Mouse (Mus musculus) heart, adult 8-10 months (tissue): ENCODE data around the gene Swi5. TPM values are rescaled to one million over a fixed set of nuclear protein-coding genes. Genes with fewer than 3 reads are reported as not detected.
A peak's percentile ranks its signal among the peaks of the same experiment; 100 is the strongest.

ENCODE experiments used
- DNase-seq: peaks from one replicate; pipeline ENCODE4 v3.0.0; 2022; ENCODE audit warnings: low spot score
- total RNA-seq, 4 experiments: library from RNA; stranded (reverse); gene quantifications; 2 replicates each; pipeline ENCODE4 v1.2.4; 2022

The Swi5 gene
- total RNA-seq, 4 experiments from 2014 or later = 221 to 257 (median 231) TPM

DNA sequence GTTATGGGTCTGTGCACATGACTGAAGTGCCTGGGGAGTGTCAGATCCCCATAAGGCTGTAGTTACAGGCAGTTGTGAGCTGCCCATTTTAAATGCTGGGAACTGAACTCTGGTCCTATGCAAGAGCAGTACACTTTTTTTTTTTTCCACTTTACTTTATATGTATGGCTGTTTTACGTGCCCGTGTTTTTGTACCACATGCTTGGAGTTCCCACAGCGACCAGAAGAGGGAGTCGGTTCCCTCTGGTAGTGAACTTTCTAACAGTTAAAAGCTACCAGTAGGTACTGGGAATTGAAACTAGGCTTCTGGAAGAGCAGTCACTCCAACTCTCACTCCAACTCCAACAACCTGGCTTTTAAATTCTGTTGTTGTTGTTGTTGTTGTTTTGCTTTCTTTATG lies 27.2 kb downstream of the Swi5 start:
- DNase-seq = peak; percentile 28

DNA sequence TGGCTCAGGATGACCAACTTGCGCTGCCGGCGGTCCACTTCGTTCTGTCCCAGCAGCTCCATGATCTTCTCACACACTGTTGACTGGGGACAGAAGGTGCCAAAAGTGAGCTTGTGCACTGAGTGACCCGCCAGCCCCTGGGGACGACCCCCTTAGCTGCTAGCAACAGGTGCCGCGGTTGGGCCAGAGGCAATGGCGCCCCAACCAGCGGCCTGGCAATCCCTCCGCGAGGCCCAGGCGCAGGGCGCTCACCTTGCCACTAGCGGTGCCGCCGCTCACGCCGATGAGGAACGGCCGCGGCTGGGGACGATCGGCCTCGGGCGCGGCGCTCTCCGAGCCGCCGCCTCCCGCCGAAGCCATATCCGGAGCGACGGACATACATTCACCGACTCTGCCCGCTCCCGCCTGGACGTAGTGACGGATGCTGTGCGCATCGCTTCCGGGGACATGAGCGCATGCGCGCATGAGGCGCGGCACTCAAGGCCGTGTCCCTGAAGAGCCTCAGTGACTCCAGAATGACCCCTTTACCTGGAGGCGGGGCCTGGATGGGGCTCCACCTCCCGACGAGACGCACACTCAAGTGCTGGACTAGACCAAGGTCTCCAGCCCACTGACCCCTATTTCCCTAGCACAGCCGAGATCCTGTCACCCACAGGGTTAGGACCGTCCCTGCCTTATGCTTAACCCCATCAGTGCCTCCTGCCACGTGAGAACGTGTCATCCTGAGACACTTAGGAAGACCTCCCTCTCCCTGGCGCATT lies 28.0 kb downstream of the Swi5 start, which contains the start of gene Uck1:
TSS of gene Uck1 (minus strand) at position 503 of the 761 bp plus-strand sequence.
- DNase-seq = peak; percentile 88

DNA sequence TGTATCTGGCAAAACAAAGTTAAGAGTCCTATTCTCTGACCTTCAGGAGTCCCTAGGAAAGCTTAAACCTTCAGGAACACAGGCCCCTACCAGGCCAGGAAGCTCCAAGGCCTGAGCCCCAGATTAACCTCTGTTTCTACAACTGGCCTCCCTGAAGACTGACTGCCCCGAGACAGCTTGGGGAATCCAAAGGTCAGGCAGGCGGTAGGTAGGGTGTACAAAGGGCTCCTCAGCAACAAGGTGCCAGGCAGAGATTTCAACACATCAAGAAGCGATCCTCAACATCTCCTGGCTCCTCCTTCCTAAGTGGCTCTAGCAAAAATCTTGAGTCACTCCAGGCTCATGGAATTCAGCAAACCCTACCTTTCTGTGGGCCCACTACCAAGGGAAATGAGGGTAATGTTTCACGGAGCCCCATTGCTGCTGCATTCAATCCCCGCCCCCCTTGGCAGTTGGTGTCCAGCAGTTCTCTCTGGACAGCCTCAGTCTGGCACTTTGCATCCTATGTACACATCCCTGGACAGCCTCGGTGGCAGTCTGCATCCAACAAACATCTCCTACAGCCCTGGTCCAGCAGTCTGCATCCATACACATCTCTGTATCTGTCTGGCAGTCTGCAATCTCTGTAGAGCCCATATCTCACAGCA lies 28.9 kb downstream of the Swi5 start:
- DNase-seq = no peak

DNA sequence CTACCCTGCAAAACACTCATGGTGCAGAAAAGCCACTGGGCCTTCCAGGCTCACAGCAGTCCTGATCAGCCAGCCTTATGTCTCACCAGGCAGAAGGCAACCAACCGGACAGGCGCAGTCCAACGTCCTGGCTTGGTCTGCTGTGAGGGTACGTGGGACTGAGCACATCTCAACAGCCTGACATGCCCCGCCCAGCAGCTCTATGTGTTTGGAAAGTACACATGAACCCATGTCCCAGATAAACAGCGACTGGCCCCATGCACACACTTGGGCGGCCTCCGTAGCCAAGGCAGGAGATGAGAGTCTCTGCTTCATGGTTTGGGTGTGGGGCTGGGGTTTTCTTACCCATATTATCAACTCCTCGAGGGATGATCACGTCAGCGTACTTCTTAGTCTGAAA lies 31.6 kb downstream of the Swi5 start:
- no peak for DNase-seq

DNA sequence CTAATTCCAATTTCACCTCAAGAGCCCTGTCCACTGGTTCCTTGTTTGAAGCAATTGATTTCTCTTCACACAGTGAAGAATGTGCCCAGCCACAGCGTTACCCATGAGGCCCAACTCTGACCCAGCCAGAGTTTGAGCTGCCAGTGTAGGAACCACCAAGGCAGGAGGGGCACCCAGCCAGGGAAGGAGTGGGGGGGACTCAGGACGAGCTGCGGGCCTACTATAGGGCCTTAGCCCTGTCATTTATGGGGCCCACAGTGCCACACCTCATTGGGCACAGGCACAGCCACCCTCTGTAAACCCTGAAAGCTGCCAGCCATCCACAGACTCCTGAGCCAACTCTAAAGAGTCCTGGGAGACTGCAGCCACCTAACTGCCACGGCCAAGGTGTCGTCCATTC lies 33.3 kb downstream of the Swi5 start:
- no peak for DNase-seq

DNA sequence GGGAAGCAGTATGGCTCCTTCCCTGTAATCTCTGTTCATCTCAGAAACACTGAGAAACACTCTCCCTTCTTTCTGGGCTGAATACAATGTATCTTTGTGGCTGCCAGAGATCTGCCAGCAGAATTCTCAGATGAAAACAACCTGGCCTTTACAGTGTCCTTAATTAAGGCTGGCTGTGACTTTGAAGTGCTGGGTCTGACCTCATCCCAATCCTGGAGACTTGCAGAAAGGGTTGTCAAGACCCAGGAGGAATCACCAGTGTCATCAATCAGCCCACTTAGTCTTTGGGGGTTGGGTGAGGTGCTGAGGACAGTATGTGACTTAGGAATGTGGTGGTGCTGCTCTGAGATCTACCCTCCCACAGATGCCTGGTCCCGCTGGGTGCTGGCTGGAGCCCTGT lies 34.5 kb downstream of the Swi5 start:
- no peak for DNase-seq

DNA sequence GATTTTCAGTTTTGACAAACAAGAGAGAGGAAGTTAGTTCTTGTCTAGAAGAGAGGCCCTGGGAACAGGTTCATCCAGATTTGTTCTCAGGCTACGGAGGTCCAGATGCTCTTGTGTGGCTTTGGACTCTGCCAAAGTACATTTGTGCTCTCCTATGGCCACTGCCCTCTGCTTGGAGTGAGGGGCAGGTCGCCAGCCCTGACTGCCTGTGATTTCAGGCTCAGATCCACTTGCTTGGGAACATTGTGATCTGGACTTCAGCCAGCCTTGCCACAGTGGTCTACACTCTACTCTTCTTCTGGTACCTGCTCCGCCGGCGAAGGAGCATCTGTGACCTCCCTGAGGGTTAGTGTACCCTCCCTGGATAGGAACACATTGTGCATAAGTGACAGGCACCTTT lies 35.2 kb downstream of the Swi5 start:
- DNase-seq = no peak

DNA sequence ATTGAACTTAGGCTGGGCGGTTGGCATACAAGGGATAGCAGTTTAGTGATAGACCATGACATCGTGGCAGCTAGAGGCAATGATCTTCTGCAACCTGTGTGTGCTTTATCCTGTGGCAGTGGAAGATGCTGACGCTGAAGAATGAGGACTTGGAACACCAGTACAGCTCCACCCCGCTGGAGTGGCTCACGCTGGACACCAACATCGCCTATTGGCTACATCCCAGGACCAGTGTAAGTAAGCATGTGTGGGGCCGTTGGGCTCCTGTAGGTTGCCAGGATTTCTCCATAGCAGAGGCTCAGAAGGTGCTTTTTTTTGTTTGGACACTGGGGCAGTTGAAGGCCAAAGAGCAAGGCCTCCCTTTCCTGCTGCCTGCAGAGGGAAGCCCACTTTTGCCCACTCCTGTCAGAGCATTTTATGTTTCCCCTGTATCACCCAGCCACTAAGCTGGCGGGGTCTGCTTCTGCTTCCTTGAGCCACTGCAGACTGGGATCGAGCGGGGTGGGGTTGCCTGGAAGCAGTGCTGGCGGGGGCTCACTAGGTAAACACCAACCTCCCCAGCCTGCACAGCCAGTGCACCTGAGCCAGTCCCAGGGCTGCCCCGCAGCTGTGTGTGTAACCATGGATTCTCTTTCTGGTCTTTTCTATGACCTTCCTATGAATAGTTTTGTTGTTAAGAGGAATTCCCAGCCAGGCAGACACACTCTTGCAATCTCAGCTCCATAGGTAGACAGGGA lies 35.9 kb downstream of the Swi5 start:
- DNase-seq = peak; percentile 19

DNA sequence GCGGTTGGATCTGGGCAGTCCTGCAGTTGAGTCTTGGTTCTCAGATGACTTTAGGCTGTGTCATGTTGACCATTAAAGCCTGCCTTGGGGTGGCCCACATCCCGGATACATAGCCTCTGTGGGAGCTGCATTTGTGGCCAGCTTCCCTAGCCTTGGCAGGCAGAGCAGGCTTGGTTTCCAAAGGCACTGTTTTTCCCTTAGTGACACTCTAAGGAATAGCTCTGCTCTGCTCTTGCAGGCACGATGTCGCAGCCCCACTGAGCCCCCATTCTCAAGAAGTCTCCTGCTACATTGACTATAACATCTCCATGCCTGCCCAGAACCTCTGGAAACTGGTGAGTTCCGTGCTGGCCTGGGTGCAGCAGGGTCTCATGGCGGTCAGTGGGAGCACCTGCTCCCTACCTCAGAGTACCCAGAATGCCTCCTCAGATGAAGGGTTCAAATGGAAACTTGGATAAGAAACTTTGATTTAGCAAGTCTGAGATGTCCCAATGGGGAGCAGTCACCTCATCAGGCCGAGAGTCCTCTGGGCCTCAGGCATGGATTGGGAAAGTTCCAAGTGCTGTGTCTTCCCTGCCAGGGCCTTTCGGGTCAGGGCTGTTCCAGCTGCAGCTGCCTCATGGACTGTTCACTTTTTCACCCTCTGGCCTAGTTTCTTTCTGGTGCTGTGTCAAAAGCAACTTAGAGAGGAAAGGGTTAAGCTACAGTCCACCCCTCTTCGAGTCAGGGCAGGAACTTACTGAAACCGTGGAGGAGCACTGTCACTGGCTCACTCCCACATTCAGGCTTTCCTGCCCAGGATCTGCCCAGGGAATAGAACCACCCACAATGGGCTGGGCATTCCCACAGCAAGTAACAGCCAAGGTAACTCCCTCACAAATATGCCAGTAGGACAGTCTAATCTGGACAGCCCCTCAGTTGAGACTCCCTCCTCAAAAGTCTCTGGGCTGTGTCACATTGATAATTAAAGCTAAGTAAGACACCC lies 39.2 kb downstream of the Swi5 start:
- peak; percentile 20 for DNase-seq

DNA sequence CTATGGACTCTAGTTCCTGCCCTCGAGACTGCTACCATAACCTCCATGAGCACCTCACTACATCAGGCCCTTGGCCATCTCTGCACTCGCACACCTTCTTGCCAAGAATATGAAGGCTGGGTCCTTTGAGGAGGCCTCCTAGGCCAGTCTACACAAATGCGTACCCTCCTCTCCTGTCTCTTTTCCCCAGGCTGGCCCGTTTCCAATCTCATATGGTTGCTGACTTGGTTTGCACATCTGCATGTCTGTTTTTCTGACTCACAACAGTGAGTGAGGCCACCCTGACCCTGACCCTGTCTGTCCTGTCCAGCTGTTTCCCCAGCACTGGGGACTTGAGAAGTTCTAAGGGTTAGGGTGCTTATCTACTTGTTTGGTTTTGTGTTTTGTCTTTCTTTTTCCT lies 41.1 kb downstream of the Swi5 start:
- no peak for DNase-seq

DNA sequence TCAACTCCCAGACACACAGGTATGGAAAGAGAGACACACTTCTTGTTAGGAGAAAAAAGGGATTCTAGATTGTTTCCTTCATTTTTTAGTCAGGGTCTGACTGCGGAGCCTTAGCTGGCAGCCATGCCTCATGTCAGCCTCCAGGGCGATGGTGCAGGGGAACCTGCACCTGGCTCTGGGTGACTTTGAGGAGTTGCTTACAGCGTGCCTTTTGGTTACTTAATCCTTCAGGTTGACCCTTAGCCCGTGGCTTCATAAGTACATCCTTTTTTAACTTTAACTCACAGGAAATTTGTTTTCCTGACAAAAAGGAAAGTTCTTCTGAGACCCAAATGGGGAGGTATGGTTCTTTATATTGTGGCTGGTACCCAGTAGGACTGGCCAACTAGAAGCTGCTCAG lies 44.9 kb downstream of the Swi5 start:
- no peak for DNase-seq

DNA sequence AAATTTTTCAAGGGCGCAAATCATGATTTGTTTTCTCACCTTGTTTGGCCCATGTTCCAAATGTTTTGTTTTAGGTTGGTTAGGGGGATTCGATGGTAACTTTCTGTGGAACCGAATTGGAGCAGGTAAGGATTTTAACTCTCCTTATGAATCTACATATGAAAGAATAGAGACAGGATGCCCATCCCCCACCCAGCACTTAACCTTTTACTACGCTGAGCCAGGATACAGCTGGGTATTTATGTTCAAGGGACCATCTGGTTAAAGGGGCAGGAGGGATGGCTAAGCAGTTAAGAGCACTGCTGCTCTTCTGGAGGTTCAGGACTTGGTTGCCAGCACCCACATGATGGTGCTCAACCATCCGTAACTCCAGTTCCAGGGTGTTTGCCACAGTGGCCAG lies 47.3 kb downstream of the Swi5 start:
- no peak for DNase-seq

DNA sequence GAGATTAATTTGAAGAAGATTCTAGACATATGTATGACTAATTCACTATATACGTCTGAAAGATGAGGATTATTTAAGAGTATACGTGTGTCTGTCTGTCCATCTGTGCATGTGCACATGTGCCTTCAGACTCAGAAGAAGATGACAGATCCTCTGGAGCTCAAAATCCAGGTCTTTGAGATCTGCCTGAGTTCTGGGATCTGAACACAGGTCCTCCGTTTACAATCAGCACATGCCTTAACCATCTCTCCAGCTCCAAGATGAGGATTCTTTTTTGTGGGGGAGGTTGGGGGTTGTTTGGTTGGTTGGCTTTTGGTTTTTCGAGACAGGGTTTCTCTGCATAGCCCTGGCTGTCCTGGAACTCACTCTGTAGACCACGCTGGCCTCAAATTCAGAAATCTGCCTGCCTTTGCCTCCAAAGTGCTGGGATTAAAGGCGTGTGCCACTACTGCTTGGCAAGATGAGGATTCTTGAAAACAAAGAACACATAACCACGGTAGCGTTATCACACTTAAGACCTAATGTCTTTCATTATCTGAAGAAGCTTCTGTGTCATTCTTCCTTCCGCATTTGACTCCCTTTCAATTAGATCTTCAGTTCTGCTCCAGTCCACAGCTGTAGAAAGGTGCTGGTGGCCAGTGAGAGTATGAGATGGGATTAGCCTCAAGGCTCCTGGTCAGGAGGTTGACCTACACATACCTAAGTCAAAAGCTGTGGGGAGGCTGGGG lies 49.0 kb downstream of the Swi5 start:
- no peak for DNase-seq

DNA sequence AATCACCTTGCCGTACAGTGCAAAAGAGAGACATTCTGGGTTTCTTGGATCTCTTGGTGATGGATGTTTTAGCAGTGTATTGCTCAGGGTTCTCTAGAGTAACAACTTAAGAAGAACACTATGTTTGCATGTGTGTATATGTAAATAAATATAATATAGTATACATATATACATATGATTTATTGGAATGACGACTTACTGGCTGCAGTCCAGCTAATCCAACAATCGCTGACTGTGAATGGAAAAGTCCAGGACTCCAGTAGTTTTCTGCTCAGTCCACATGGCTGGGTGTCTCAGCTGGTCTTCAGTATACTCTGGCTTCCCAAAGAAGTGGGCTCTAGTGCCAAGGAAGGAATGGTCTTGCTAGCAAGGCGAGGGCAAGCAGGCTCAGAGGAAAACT lies 50.3 kb downstream of the Swi5 start:
- DNase-seq = no peak

DNA sequence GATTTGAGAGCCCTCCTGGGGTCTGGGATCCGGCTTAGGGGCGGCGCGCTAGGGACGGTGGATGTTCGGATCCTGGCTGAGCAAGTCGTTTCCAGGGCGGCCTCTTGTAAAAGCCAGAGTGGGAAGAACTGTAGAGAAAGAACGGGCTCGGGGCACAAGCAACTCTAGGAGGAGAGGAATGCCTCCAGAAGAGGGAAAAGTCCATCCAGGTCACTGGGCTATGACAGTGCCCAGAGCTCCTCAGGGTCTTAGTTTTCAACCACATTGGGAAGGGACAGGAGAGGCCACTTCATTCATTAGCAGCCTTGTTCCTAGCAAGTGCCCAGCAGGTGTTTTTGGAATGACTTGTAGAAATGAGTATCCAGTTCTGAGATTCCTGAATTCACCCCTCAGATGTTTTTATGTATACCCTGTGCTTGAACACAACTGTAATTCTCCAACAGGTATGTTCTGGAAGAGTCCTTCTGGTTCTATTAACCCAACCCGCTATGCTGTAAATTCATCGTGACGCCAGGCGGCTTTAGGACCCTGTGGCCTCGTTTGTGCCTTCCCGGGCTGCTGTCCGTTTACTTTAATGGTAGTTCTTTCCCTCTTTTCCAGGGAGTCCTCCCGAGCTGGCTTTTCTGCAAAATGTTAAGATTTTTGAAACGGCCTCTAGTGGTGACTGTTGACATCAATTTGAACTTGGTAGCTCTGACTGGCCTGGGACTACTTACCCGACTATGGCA lies 51.0 kb downstream of the Swi5 start:
- DNase-seq = peak; percentile 65

DNA sequence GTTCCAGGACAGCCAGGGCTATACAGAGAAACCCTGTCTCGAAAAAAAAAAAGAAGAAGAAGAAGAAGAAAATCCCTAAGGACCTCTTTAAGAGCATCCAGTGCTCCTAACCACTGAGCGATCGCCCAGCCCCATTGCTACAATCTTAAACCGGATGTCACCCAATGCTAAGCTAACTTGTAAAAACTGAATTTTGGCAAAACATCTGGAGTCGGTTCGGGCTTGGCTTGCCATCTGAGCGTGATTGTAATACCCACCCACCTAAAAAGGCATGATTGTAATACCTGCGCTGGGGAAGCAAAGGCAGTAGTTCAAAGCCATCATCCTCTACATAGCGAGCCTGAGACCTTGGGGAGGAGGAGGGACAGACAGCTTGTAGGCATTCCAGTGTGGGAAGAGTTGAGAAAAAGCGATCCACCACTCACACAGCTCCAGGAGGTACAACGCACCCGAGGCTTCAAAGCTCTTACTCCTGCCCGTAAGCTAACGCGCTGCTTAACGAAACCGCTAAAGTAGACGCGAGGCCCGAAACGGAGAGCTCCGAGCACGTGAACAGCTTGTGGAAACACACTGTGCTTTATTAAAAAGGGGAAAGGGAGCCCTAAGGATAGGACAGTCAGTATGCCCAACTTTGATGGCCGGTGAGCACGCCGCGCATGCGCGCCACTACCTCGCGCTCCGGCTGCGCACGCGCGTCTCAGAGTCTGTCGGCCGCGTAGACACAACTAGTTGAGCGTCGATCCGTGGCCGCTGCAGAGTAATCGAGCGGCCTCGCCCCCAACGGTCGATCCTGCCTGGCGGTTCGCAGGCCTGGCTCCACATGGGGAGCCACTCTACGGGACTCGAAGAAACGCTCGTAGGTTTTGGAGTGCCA lies 51.8 kb downstream of the Swi5 start, which contains the start of gene Pomt1:
TSS of gene Pomt1 (plus strand) at position 705 of the 874 bp plus-strand sequence.
- DNase-seq = peak; percentile 88

DNA sequence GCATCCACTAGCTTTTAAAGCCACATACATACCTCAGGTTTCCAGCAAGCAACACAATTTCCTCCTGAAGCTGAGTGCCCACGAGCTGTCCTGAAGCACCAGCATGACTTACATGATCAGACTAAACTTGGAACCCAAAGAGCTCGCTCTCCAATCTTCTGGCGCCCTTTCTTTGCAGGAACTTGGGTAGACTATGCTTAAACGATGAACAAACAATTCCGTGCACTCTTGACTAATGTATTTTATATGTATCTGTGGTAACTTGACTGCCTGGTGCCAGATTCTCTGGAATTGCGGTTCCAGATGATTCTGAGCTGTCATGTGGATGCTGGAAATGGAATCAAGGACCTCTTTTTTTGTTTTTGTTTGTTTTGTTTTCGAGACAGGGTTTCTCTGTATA lies 52.4 kb downstream of the Swi5 start:
- no peak for DNase-seq
